Mouse (Mus musculus): ENCODE measurements around the gene Tmem217.

DNA sequence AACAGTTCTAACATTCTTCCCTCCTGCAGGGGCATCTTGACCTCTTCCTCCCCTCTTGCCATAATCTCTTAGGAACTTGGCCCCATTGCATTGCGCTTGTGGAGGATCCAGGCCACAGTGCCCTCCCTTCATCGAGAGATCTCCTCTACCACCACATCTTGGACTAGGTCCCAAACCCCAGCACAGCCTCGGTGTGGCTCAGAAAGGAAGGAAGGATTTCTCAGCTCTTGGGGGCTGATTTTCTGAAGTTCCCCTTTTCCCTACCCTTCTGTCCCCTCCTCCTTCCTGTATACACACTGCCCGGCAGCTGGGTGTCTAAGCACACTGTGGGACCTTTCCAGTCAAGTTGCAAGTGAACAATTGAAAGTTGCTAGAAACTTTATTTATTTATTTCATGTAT lies 54.2 kb downstream of the Tmem217 start:
- TF ChIP-seq CTCF (IDR thresholded peaks at IDR 0.05; ENCODE audit: extremely low read depth, insufficient read depth, low read length) (no peak), POLR2A (IDR thresholded peaks at IDR 0.05; ENCODE audit: extremely low read depth, insufficient read depth, low read length) (no peak)

All from cortical plate, adult 2 months (tissue).